In the genomic region with DNA sequence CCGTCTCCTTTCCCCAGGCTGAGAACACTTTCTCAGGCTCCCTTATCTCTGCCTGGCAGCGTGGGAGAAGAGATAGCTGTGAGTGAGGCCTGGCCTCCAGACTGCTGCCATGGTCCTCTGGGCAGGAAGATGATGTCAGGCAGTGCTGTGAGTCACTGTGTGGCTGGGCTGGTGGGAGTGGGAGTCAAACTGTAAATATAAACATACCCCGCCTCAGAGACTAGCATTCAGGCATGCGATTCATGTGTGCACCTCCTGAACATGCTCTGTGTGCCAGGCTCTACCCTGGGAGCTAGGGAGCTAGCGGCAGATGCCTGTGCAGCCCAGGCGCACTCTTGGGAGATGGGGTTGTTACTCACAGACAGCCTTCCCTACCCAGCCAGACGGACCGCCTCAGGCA, we compare ENCODE assay signal across 13 mouse cellular contexts. TPM values are rescaled to one million over a fixed set of nuclear protein-coding genes. Genes with fewer than 3 reads are reported as not detected.
DNase-seq lines count a peak whose midpoint lies in the region; ATAC-seq and TF ChIP-seq lines count a peak whose summit lies in the region.
"Had no signal": no experiment of that assay in that cellular context is flagged by ENCODE, and none has a peak within 500 bp of the region (broad histone marks: within the 10 kb centered on the region; RNA-seq: fewer than 3 reads in every experiment).

No protein-coding gene starts in this region.

- H3K9me3 ChIP-seq in liver, embryonic 11.5 days (ENCODE audit: control insufficient read depth, low read length) = no peaks in the 10 kb centered on the region
- no peaks in the 10 kb centered on the region for H3K9me3 ChIP-seq in liver, postnatal 0 days (ENCODE audit: low read length)
- H3K9me3 ChIP-seq in midbrain, embryonic 16.5 days (replicated peaks; ENCODE audit: control insufficient read depth, low read length, poor library complexity, severe bottlenecking) = no peaks in the 10 kb centered on the region
- no peaks in the 10 kb centered on the region for H3K9me3 ChIP-seq in hindbrain, embryonic 12.5 days (replicated peaks)
- H3K9me3 ChIP-seq: intestine, embryonic 15.5 days had no signal

- H3K9ac ChIP-seq in liver, embryonic 11.5 days (ENCODE audit: low read depth, low read length) = no peak overlapping the region
- H3K9ac ChIP-seq in liver, postnatal 0 days (replicated peaks) = no peak overlapping the region
- no peak overlapping the region for H3K9ac ChIP-seq in midbrain, embryonic 16.5 days (ENCODE audit: low read depth, low read length)
- H3K9ac ChIP-seq in hindbrain, embryonic 12.5 days = no peak overlapping the region
- H3K9ac ChIP-seq: intestine, embryonic 15.5 days had no signal

- WGBS in liver, embryonic 11.5 days = 41% methylated on average over 8 of the region's 8 CpGs
- 40% methylated on average over 8 of the region's 8 CpGs for WGBS in liver, postnatal 0 days (ENCODE audit: insufficient replicate concordance)
- WGBS in midbrain, embryonic 16.5 days = 77% methylated on average over 8 of the region's 8 CpGs
- 64% methylated on average over 8 of the region's 8 CpGs for WGBS in hindbrain, embryonic 12.5 days

- no peak overlapping the region for H3K27ac ChIP-seq in liver, embryonic 11.5 days (ENCODE audit: low read depth, low read length)
- no peak overlapping the region for H3K27ac ChIP-seq in liver, postnatal 0 days (ENCODE audit: low read depth)
- H3K27ac ChIP-seq in midbrain, embryonic 16.5 days (ENCODE audit: low read length) = no peak overlapping the region
- no peak overlapping the region for H3K27ac ChIP-seq in hindbrain, embryonic 12.5 days
- H3K27ac ChIP-seq: intestine, embryonic 15.5 days had no signal

- no peak for TF ChIP-seq EP300 in liver, postnatal 0 days (IDR thresholded peaks at IDR 0.05; ENCODE audit: low read depth)

- peak; percentile 14 to 20 for DNase-seq in cerebellum, postnatal 10 days
- DNase-seq in cerebellum, postnatal 14 days = no peak
- DNase-seq in liver, embryonic 11.5 days (ENCODE audit: low spot score) = no peak
- no peak for DNase-seq in liver, postnatal 0 days
- DNase-seq in embryo, embryonic 10 days (ENCODE audit: low spot score) = peak; percentile 17
- DNase-seq: cerebellum, adult 11-12 months; lung, postnatal 36 days had no signal

- no peaks in the 10 kb centered on the region; the same call in none of the 2 replicates for H3K27me3 ChIP-seq in liver, embryonic 11.5 days (replicated peaks; ENCODE audit: control insufficient read depth, insufficient read depth, low read length)
- no peaks in the 10 kb centered on the region for H3K27me3 ChIP-seq in liver, postnatal 0 days (ENCODE audit: insufficient read depth, low read length)
- no peaks in the 10 kb centered on the region for H3K27me3 ChIP-seq in midbrain, embryonic 16.5 days (ENCODE audit: control insufficient read depth, insufficient read depth, low read depth, low read length)
- H3K27me3 ChIP-seq in hindbrain, embryonic 12.5 days = peaks cover 2% of the 10 kb centered on the region; the same call in 1 of the 2 replicates
- H3K27me3 ChIP-seq: intestine, embryonic 15.5 days had no signal

- no peak overlapping the region for H3K4me3 ChIP-seq in liver, embryonic 11.5 days (ENCODE audit: low read depth, low read length)
- no peak overlapping the region for H3K4me3 ChIP-seq in liver, postnatal 0 days (ENCODE audit: low read depth, low read length)
- H3K4me3 ChIP-seq in midbrain, embryonic 16.5 days (ENCODE audit: low read depth, low read length) = no peak overlapping the region
- no peak overlapping the region for H3K4me3 ChIP-seq in hindbrain, embryonic 12.5 days
- H3K4me3 ChIP-seq: intestine, embryonic 15.5 days had no signal

- no peak overlapping the region for H3K4me2 ChIP-seq in liver, embryonic 11.5 days
- no peak overlapping the region for H3K4me2 ChIP-seq in liver, postnatal 0 days (ENCODE audit: low read depth, low read length)
- H3K4me2 ChIP-seq in midbrain, embryonic 16.5 days (ENCODE audit: low read length) = no peak overlapping the region
- no peak overlapping the region for H3K4me2 ChIP-seq in hindbrain, embryonic 12.5 days (replicated peaks)
- H3K4me2 ChIP-seq: intestine, embryonic 15.5 days had no signal

- ATAC-seq in liver, embryonic 11.5 days (replicated peaks; ENCODE audit: low FRiP score) = 0 out of 2 replicates have a peak, but pooled peaks have one; percentile 23
- no peak for ATAC-seq in liver, postnatal 0 days
- 0 out of 2 replicates have a peak, but pooled peaks have one; percentile 15 for ATAC-seq in megakaryocyte-erythroid progenitor cell, adult 5-6 weeks (replicated peaks; ENCODE audit: low FRiP score, low TSS enrichment, poor library complexity, severe bottlenecking)
- no peak for ATAC-seq in midbrain, embryonic 16.5 days
- no peak for ATAC-seq in hindbrain, embryonic 12.5 days (ENCODE audit: low FRiP score)
- ATAC-seq: intestine, embryonic 15.5 days had no signal

- no peaks in the 10 kb centered on the region for H3K36me3 ChIP-seq in liver, embryonic 11.5 days (ENCODE audit: control insufficient read depth, insufficient read depth, low read length)
- no peaks in the 10 kb centered on the region for H3K36me3 ChIP-seq in liver, postnatal 0 days (replicated peaks; ENCODE audit: insufficient read depth, low read length)
- H3K36me3 ChIP-seq in midbrain, embryonic 16.5 days (ENCODE audit: control insufficient read depth, insufficient read depth, low read length) = no peaks in the 10 kb centered on the region
- no peaks in the 10 kb centered on the region for H3K36me3 ChIP-seq in hindbrain, embryonic 12.5 days
- H3K36me3 ChIP-seq: intestine, embryonic 15.5 days had no signal

- no peaks in the 10 kb centered on the region for H3K4me1 ChIP-seq in liver, embryonic 11.5 days (replicated peaks; ENCODE audit: control insufficient read depth, insufficient read depth, low read length)
- H3K4me1 ChIP-seq in liver, postnatal 0 days (ENCODE audit: insufficient read depth) = no peaks in the 10 kb centered on the region
- no peaks in the 10 kb centered on the region for H3K4me1 ChIP-seq in midbrain, embryonic 16.5 days (ENCODE audit: control insufficient read depth, insufficient read depth, low read length)
- H3K4me1 ChIP-seq in hindbrain, embryonic 12.5 days = 0 out of 2 replicates have a peak, but pooled peaks cover 5% of the 10 kb centered on the region
- H3K4me1 ChIP-seq: intestine, embryonic 15.5 days had no signal

- TF ChIP-seq CTCF in liver, postnatal 0 days (IDR thresholded peaks at IDR 0.05; ENCODE audit: low read depth) = no peak

RNA-seq across cellular contexts. Expression of a gene that starts 1.8 kb away (rescaled TPM):
- polyA plus RNA-seq in liver, embryonic 11.5 days (2014; fragmentation: Nextera tagmentation; extraction: Ambion mirVana) = 0.08 TPM in 1 of 2 replicates, not detected in the other
- polyA plus RNA-seq in liver, postnatal 0 days (2015; fragmentation: Nextera tagmentation; extraction: Ambion mirVana) = not detected in 2 replicates
- not detected in 2 replicates for total RNA-seq in megakaryocyte-erythroid progenitor cell, adult 5-6 weeks (2014; fragmentation: Nextera tagmentation)
- not detected in 2 replicates for total RNA-seq in megakaryocyte-erythroid progenitor cell, adult 5-6 weeks (2017)
- 0.25 and 0.51 TPM in 2 replicates for polyA plus RNA-seq in midbrain, embryonic 16.5 days (2015; fragmentation: Nextera tagmentation; extraction: Ambion mirVana)
- polyA plus RNA-seq in hindbrain, embryonic 12.5 days (2016; fragmentation: Nextera tagmentation; extraction: Ambion mirVana) = not detected in 2 replicates
- total RNA-seq: left cerebral cortex, postnatal 25 days had no signal
- polyA plus RNA-seq: spleen, adult 2 months had no signal

RNA-seq across cellular contexts. Expression of a gene that starts 12.1 kb away (rescaled TPM):
- not detected in 2 replicates for polyA plus RNA-seq in liver, embryonic 11.5 days (2014; fragmentation: Nextera tagmentation; extraction: Ambion mirVana)
- polyA plus RNA-seq in liver, postnatal 0 days (2015; fragmentation: Nextera tagmentation; extraction: Ambion mirVana) = not detected in 2 replicates
- total RNA-seq in megakaryocyte-erythroid progenitor cell, adult 5-6 weeks (2014; fragmentation: Nextera tagmentation) = not detected in 2 replicates
- not detected in 2 replicates for total RNA-seq in megakaryocyte-erythroid progenitor cell, adult 5-6 weeks (2017)
- polyA plus RNA-seq in midbrain, embryonic 16.5 days (2015; fragmentation: Nextera tagmentation; extraction: Ambion mirVana) = not detected in 2 replicates
- polyA plus RNA-seq in hindbrain, embryonic 12.5 days (2016; fragmentation: Nextera tagmentation; extraction: Ambion mirVana) = not detected in 2 replicates
- total RNA-seq: left cerebral cortex, postnatal 25 days had no signal
- polyA plus RNA-seq: spleen, adult 2 months had no signal

RNA-seq across cellular contexts. Expression of a gene that starts 17.4 kb away (rescaled TPM):
- not detected in 2 replicates for polyA plus RNA-seq in liver, embryonic 11.5 days (2014; fragmentation: Nextera tagmentation; extraction: Ambion mirVana)
- polyA plus RNA-seq in liver, postnatal 0 days (2015; fragmentation: Nextera tagmentation; extraction: Ambion mirVana) = 0.08 TPM in 1 of 2 replicates, not detected in the other
- not detected in 2 replicates for total RNA-seq in megakaryocyte-erythroid progenitor cell, adult 5-6 weeks (2014; fragmentation: Nextera tagmentation)
- total RNA-seq in megakaryocyte-erythroid progenitor cell, adult 5-6 weeks (2017) = not detected in 2 replicates
- not detected in 2 replicates for polyA plus RNA-seq in midbrain, embryonic 16.5 days (2015; fragmentation: Nextera tagmentation; extraction: Ambion mirVana)
- polyA plus RNA-seq in hindbrain, embryonic 12.5 days (2016; fragmentation: Nextera tagmentation; extraction: Ambion mirVana) = 0.21 TPM in 1 of 2 replicates, not detected in the other
- total RNA-seq: left cerebral cortex, postnatal 25 days had no signal
- polyA plus RNA-seq: spleen, adult 2 months had no signal

RNA-seq across cellular contexts. Expression of a gene that starts 49.2 kb away (rescaled TPM):
- not detected in 2 replicates for polyA plus RNA-seq in liver, embryonic 11.5 days (2014; fragmentation: Nextera tagmentation; extraction: Ambion mirVana)
- polyA plus RNA-seq in liver, postnatal 0 days (2015; fragmentation: Nextera tagmentation; extraction: Ambion mirVana) = not detected in 2 replicates
- not detected in 2 replicates for total RNA-seq in megakaryocyte-erythroid progenitor cell, adult 5-6 weeks (2014; fragmentation: Nextera tagmentation)
- total RNA-seq in megakaryocyte-erythroid progenitor cell, adult 5-6 weeks (2017) = not detected in 2 replicates
- polyA plus RNA-seq in midbrain, embryonic 16.5 days (2015; fragmentation: Nextera tagmentation; extraction: Ambion mirVana) = 0.13 TPM in 1 of 2 replicates, not detected in the other
- polyA plus RNA-seq in hindbrain, embryonic 12.5 days (2016; fragmentation: Nextera tagmentation; extraction: Ambion mirVana) = not detected in 2 replicates
- total RNA-seq: left cerebral cortex, postnatal 25 days had no signal
- polyA plus RNA-seq: intestine, embryonic 15.5 days; spleen, adult 2 months had no signal

Comparison
In these comparisons a context has a peak if more than half of its experiments do, and no peak if none do; other contexts are left out.
1. DNase-seq: peak in cerebellum, postnatal 10 days (2 of 2) and embryo, embryonic 10 days (single experiment); none in cerebellum, postnatal 14 days (0 of 2), liver, embryonic 11.5 days (single experiment) and liver, postnatal 0 days (single experiment).
2. ATAC-seq: peak in liver, embryonic 11.5 days (single experiment) and megakaryocyte-erythroid progenitor cell, adult 5-6 weeks (single experiment); none in liver, postnatal 0 days (single experiment), midbrain, embryonic 16.5 days (single experiment) and hindbrain, embryonic 12.5 days (single experiment).